ENCODE assay signal across 11 mouse cellular contexts in genomic region chr3:115673663-115674157, GRCm38 (mm10). TPM values are rescaled to one million over a fixed set of nuclear protein-coding genes. Genes with fewer than 3 reads are reported as not detected.
DNase-seq lines count a peak whose midpoint lies in the region; ATAC-seq and TF ChIP-seq lines count a peak whose summit lies in the region.
"Had no signal": no experiment of that assay in that cellular context is flagged by ENCODE, and none has a peak within 500 bp of the region (broad histone marks: within the 10 kb centered on the region; RNA-seq: fewer than 3 reads in every experiment).

No protein-coding gene starts in this region.

- 58% methylated on average over 13 of the region's 13 CpGs for WGBS in hindbrain, embryonic 15.5 days
- WGBS in hindbrain, embryonic 13.5 days: 61% methylated on average over 13 of the region's 13 CpGs
- 17% methylated on average over 13 of the region's 13 CpGs for WGBS in liver, embryonic 14.5 days (ENCODE audit: insufficient replicate concordance)
- 63% methylated on average over 13 of the region's 13 CpGs for WGBS in midbrain, embryonic 16.5 days

- H3K9me3 ChIP-seq in hindbrain, embryonic 15.5 days: no peaks in the 10 kb centered on the region
- no peaks in the 10 kb centered on the region for H3K9me3 ChIP-seq in hindbrain, embryonic 13.5 days
- no peaks in the 10 kb centered on the region for H3K9me3 ChIP-seq in liver, embryonic 14.5 days (ENCODE audit: control insufficient read depth, low read length)
- no peaks in the 10 kb centered on the region for H3K9me3 ChIP-seq in midbrain, embryonic 16.5 days (replicated peaks; ENCODE audit: control insufficient read depth, low read length, poor library complexity, severe bottlenecking)
- H3K9me3 ChIP-seq: midbrain, embryonic 10.5 days had no signal

- no peaks in the 10 kb centered on the region for H3K36me3 ChIP-seq in hindbrain, embryonic 15.5 days
- no peaks in the 10 kb centered on the region for H3K36me3 ChIP-seq in hindbrain, embryonic 13.5 days
- no peaks in the 10 kb centered on the region for H3K36me3 ChIP-seq in liver, embryonic 14.5 days (replicated peaks; ENCODE audit: control insufficient read depth, insufficient read depth, low read depth)
- H3K36me3 ChIP-seq in midbrain, embryonic 16.5 days (ENCODE audit: control insufficient read depth, insufficient read depth, low read length): no peaks in the 10 kb centered on the region
- H3K36me3 ChIP-seq: midbrain, embryonic 10.5 days had no signal

- no peak for ATAC-seq in hindbrain, embryonic 15.5 days (ENCODE audit: low FRiP score, low read depth)
- ATAC-seq in hindbrain, embryonic 13.5 days (ENCODE audit: low FRiP score): no peak
- no peak for ATAC-seq in liver, embryonic 14.5 days (ENCODE audit: insufficient read depth)
- no peak for ATAC-seq in midbrain, embryonic 16.5 days

- TF ChIP-seq EP300 in liver, embryonic 14.5 days (IDR thresholded peaks at IDR 0.05; ENCODE audit: low read depth): no peak

- no peak for TF ChIP-seq CTCF in liver, embryonic 14.5 days (IDR thresholded peaks at IDR 0.05; ENCODE audit: low read depth)

- H3K4me1 ChIP-seq in hindbrain, embryonic 15.5 days (replicated peaks): no peaks in the 10 kb centered on the region
- no peaks in the 10 kb centered on the region for H3K4me1 ChIP-seq in hindbrain, embryonic 13.5 days (replicated peaks)
- no peaks in the 10 kb centered on the region for H3K4me1 ChIP-seq in brown adipose tissue, adult 24 weeks (ENCODE audit: control insufficient read depth, insufficient read depth, insufficient read length, low read length)
- peaks cover 0 to 9% of the 10 kb centered on the region in 2 experiments; a peak in 2 of 4 replicates for H3K4me1 ChIP-seq in liver, embryonic 14.5 days (replicated peaks; ENCODE audit: control insufficient read depth in 2 of 2, insufficient read depth in 2 of 2, low read length in 1 of 2)
- no peaks in the 10 kb centered on the region for H3K4me1 ChIP-seq in midbrain, embryonic 16.5 days (ENCODE audit: control insufficient read depth, insufficient read depth, low read length)

- DNase-seq in liver, embryonic 14.5 days (ENCODE audit: low read depth in 3 of 3, low spot score in 3 of 3): no peak
- DNase-seq in spleen, postnatal 36 days (ENCODE audit: low spot score in 2 of 2): peak; percentile 75 to 79
- DNase-seq in gastrocnemius, adult 8-10 months (ENCODE audit: low spot score in 2 of 2): no peak
- no peak for DNase-seq in cerebellum, adult 11 months
- DNase-seq: kidney, adult 9 months had no signal

- H3K27ac ChIP-seq in hindbrain, embryonic 15.5 days (replicated peaks): no peak overlapping the region
- no peak overlapping the region for H3K27ac ChIP-seq in hindbrain, embryonic 13.5 days
- peak overlapping the region; percentile 64 for H3K27ac ChIP-seq in brown adipose tissue, adult 24 weeks (replicated peaks; ENCODE audit: low read depth, low read length)
- H3K27ac ChIP-seq in liver, embryonic 14.5 days: no peak overlapping the region
- no peak overlapping the region for H3K27ac ChIP-seq in midbrain, embryonic 16.5 days (ENCODE audit: low read length)
- H3K27ac ChIP-seq: midbrain, embryonic 10.5 days had no signal

- H3K4me2 ChIP-seq in hindbrain, embryonic 15.5 days: 0 out of 2 replicates have a peak overlapping the region, but pooled peaks have one; percentile 2
- no peak overlapping the region for H3K4me2 ChIP-seq in hindbrain, embryonic 13.5 days
- peak overlapping the region; percentile 40 for H3K4me2 ChIP-seq in liver, embryonic 14.5 days (ENCODE audit: low read depth)
- no peak overlapping the region for H3K4me2 ChIP-seq in midbrain, embryonic 16.5 days (ENCODE audit: low read length)

- no peak overlapping the region for H3K4me3 ChIP-seq in hindbrain, embryonic 15.5 days
- H3K4me3 ChIP-seq in hindbrain, embryonic 13.5 days: no peak overlapping the region
- peak overlapping the region; percentile 42 for H3K4me3 ChIP-seq in brown adipose tissue, adult 24 weeks (ENCODE audit: insufficient read depth, low read depth, low read length)
- no peak overlapping the region for H3K4me3 ChIP-seq in liver, embryonic 14.5 days (ENCODE audit: insufficient read depth in 1 of 2, low read depth in 2 of 2, low read length in 2 of 2)
- no peak overlapping the region for H3K4me3 ChIP-seq in midbrain, embryonic 16.5 days (ENCODE audit: low read depth, low read length)
- H3K4me3 ChIP-seq: erythroblast, embryonic 14.5 days; midbrain, embryonic 10.5 days had no signal

- no peaks in the 10 kb centered on the region for H3K27me3 ChIP-seq in hindbrain, embryonic 15.5 days
- H3K27me3 ChIP-seq in hindbrain, embryonic 13.5 days: no peaks in the 10 kb centered on the region
- no peaks in the 10 kb centered on the region for H3K27me3 ChIP-seq in liver, embryonic 14.5 days (ENCODE audit: control insufficient read depth, insufficient read depth, low read length)
- H3K27me3 ChIP-seq in midbrain, embryonic 16.5 days (ENCODE audit: control insufficient read depth, insufficient read depth, low read depth, low read length): no peaks in the 10 kb centered on the region

- no peak overlapping the region for H3K9ac ChIP-seq in hindbrain, embryonic 15.5 days
- no peak overlapping the region for H3K9ac ChIP-seq in hindbrain, embryonic 13.5 days
- no peak overlapping the region for H3K9ac ChIP-seq in liver, embryonic 14.5 days (replicated peaks)
- no peak overlapping the region for H3K9ac ChIP-seq in midbrain, embryonic 16.5 days (ENCODE audit: low read depth, low read length)

RNA-seq across cellular contexts. Expression of gene S1pr1, which starts 41.2 kb away (rescaled TPM):
- polyA plus RNA-seq in hindbrain, embryonic 15.5 days (2015; fragmentation: Nextera tagmentation; extraction: Ambion mirVana): 30.6 and 31.4 TPM in 2 replicates
- 22.8 and 23.5 TPM in 2 replicates for polyA plus RNA-seq in hindbrain, embryonic 13.5 days (2015; fragmentation: Nextera tagmentation; extraction: Ambion mirVana)
- 23.1 and 29.4 TPM in 2 replicates for polyA plus RNA-seq in brown adipose tissue, adult 24 weeks (2012; ENCODE audit: insufficient read depth, insufficient read length, missing spikeins)
- polyA plus RNA-seq in liver, embryonic 14.5 days (2012; rRNA removed): 5.9 and 6.3 TPM in 2 replicates
- 5.6 and 6.3 TPM in 2 replicates for polyA plus RNA-seq in liver, embryonic 14.5 days (2014; fragmentation: Nextera tagmentation; extraction: Ambion mirVana)
- 10 to 100 TPM; 10.6 to 15.0 (median 13.7) TPM for total RNA-seq in gastrocnemius, adult 8-10 months (2022)
- 23.6 and 29.9 TPM in 2 replicates for polyA plus RNA-seq in midbrain, embryonic 16.5 days (2015; fragmentation: Nextera tagmentation; extraction: Ambion mirVana)
- polyA plus RNA-seq: erythroblast, embryonic 14.5 days had no signal

Comparison
In these comparisons a context has a peak if more than half of its experiments do, and no peak if none do; other contexts are left out.
1. H3K4me2 ChIP-seq: peak in hindbrain, embryonic 15.5 days (single experiment) and liver, embryonic 14.5 days (single experiment); none in hindbrain, embryonic 13.5 days (single experiment) and midbrain, embryonic 16.5 days (single experiment).
2. DNase-seq: peak in spleen, postnatal 36 days (2 of 2); none in liver, embryonic 14.5 days (0 of 3), gastrocnemius, adult 8-10 months (0 of 2) and cerebellum, adult 11 months (single experiment).